Comparison of ENCODE assay signal across 11 mouse cellular contexts in the genomic region with DNA sequence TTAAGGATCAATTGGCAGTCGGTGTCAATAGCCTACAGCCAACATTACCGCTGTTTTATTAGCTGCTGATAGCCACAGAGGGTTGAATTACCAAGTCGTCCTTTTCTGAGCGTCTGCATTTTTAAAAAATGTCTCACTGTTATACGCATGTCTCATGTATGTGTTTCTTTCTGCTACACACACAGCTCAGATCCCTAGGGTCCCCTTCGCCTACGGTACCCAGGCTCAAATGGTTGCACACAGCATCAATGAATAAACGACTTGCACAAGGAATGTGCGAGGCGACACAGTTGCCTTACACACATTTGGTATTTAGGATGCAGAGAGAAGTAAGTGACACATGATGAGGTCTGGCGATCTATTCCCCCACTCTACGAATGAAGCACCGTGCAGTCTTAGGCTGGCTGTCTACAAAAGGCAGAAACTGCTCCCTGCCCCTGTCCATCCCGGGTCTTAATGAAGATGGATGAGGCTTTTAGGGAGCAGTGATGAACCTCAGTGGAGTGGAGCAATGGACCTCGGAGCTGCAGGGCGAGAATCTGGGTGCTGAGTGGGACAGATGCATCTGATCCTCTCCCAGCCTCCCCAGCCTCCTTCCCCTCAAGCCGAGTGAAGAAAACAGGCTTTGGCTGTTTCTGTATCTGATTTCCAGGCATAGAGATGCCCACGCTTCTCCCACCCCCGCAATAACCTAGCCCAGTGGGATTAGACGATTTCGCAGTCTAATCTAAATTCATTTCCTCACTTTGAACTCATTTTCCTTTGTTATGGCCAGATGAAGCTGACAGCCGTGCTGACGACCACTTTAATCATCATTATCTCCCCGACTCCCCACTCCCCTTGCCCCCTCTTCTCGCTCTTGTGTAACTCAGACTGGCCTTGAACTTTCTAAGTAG. TPM values are rescaled to one million over a fixed set of nuclear protein-coding genes. Genes with fewer than 3 reads are reported as not detected.
DNase-seq lines count a peak whose midpoint lies in the region; ATAC-seq lines count a peak whose summit lies in the region.
"Had no signal": no experiment of that assay in that cellular context is flagged by ENCODE, and none has a peak within 500 bp of the region (broad histone marks: within the 10 kb centered on the region; RNA-seq: fewer than 3 reads in every experiment).

No protein-coding gene starts in this region.

- no peak overlapping the region for H3K4me3 ChIP-seq in embryonic facial prominence, embryonic 15.5 days (replicated peaks)
- H3K4me3 ChIP-seq in forebrain, embryonic 16.5 days (replicated peaks; ENCODE audit: low read length), result no peak overlapping the region
- no peak overlapping the region for H3K4me3 ChIP-seq in midbrain, embryonic 13.5 days (replicated peaks)
- no peak overlapping the region for H3K4me3 ChIP-seq in liver, embryonic 11.5 days (ENCODE audit: low read depth, low read length)
- H3K4me3 ChIP-seq: embryonic facial prominence, embryonic 13.5 days; liver, embryonic 15.5 days had no signal

- peak; percentile 26 to 30 for DNase-seq in left cerebral cortex, postnatal 36 days (ENCODE audit: low spot score in 2 of 2)
- DNase-seq in left cerebral cortex, adult 11 months (ENCODE audit: low spot score), result no peak
- DNase-seq in liver, embryonic 11.5 days (ENCODE audit: low spot score), result no peak
- DNase-seq in heart, postnatal 36 days, result no peak
- DNase-seq: cerebellum, adult 11-12 months had no signal

- WGBS in embryonic facial prominence, embryonic 15.5 days, result 49% methylated on average over 25 of the region's 25 CpGs
- WGBS in forebrain, embryonic 16.5 days, result 50% methylated on average over 25 of the region's 25 CpGs
- WGBS in midbrain, embryonic 13.5 days, result 40% methylated on average over 25 of the region's 25 CpGs
- WGBS in liver, embryonic 11.5 days, result 61% methylated on average over 25 of the region's 25 CpGs

- no peaks in the 10 kb centered on the region for H3K27me3 ChIP-seq in embryonic facial prominence, embryonic 15.5 days
- no peaks in the 10 kb centered on the region for H3K27me3 ChIP-seq in forebrain, embryonic 16.5 days (replicated peaks; ENCODE audit: control insufficient read depth, insufficient read depth, low read length)
- H3K27me3 ChIP-seq in midbrain, embryonic 13.5 days, result 0 out of 2 replicates have a peak, but pooled peaks cover 12% of the 10 kb centered on the region
- no peaks in the 10 kb centered on the region for H3K27me3 ChIP-seq in liver, embryonic 11.5 days (replicated peaks; ENCODE audit: control insufficient read depth, insufficient read depth, low read length)
- H3K27me3 ChIP-seq: embryonic facial prominence, embryonic 13.5 days; liver, embryonic 15.5 days had no signal

- H3K4me2 ChIP-seq in embryonic facial prominence, embryonic 15.5 days (replicated peaks), result no peak overlapping the region
- no peak overlapping the region for H3K4me2 ChIP-seq in forebrain, embryonic 16.5 days (ENCODE audit: low read length)
- H3K4me2 ChIP-seq in midbrain, embryonic 13.5 days (replicated peaks), result peak overlapping the region; percentile 30
- H3K4me2 ChIP-seq in liver, embryonic 11.5 days, result no peak overlapping the region
- H3K4me2 ChIP-seq: embryonic facial prominence, embryonic 13.5 days; liver, embryonic 15.5 days had no signal

- H3K36me3 ChIP-seq in embryonic facial prominence, embryonic 15.5 days, result no peaks in the 10 kb centered on the region
- no peaks in the 10 kb centered on the region for H3K36me3 ChIP-seq in forebrain, embryonic 16.5 days (ENCODE audit: control insufficient read depth, insufficient read depth)
- H3K36me3 ChIP-seq in midbrain, embryonic 13.5 days, result no peaks in the 10 kb centered on the region
- no peaks in the 10 kb centered on the region for H3K36me3 ChIP-seq in liver, embryonic 11.5 days (ENCODE audit: control insufficient read depth, insufficient read depth, low read length)
- H3K36me3 ChIP-seq: embryonic facial prominence, embryonic 13.5 days; liver, embryonic 15.5 days had no signal

- no peak overlapping the region for H3K9ac ChIP-seq in embryonic facial prominence, embryonic 15.5 days
- H3K9ac ChIP-seq in forebrain, embryonic 16.5 days (replicated peaks; ENCODE audit: low read depth, low read length), result 0 out of 2 replicates have a peak overlapping the region, but pooled peaks have one; percentile 22
- no peak overlapping the region for H3K9ac ChIP-seq in midbrain, embryonic 13.5 days (replicated peaks)
- H3K9ac ChIP-seq in liver, embryonic 11.5 days (ENCODE audit: low read depth, low read length), result no peak overlapping the region
- H3K9ac ChIP-seq: embryonic facial prominence, embryonic 13.5 days; liver, embryonic 15.5 days had no signal

- H3K4me1 ChIP-seq in embryonic facial prominence, embryonic 15.5 days, result peaks cover 21% of the 10 kb centered on the region
- H3K4me1 ChIP-seq in forebrain, embryonic 16.5 days (replicated peaks; ENCODE audit: control insufficient read depth, insufficient read depth, low read length), result peaks cover 24% of the 10 kb centered on the region
- peaks cover 53% of the 10 kb centered on the region for H3K4me1 ChIP-seq in midbrain, embryonic 13.5 days (replicated peaks)
- peaks cover 12% of the 10 kb centered on the region for H3K4me1 ChIP-seq in liver, embryonic 11.5 days (replicated peaks; ENCODE audit: control insufficient read depth, insufficient read depth, low read length)

- intact Hi-C loops in left cerebral cortex, postnatal 36 days (cut with DNase I), result no loop called here
- intact Hi-C loops in heart, postnatal 36 days (cut with DNase I), result no loop called here

- 0 out of 2 replicates have a peak overlapping the region, but pooled peaks have one; percentile 11 for H3K27ac ChIP-seq in embryonic facial prominence, embryonic 15.5 days (replicated peaks)
- no peak overlapping the region for H3K27ac ChIP-seq in forebrain, embryonic 16.5 days (ENCODE audit: low read length)
- peak overlapping the region; percentile 52; the same call in 1 of the 2 replicates for H3K27ac ChIP-seq in midbrain, embryonic 13.5 days
- H3K27ac ChIP-seq in liver, embryonic 11.5 days (ENCODE audit: low read depth, low read length), result no peak overlapping the region
- H3K27ac ChIP-seq: embryonic facial prominence, embryonic 13.5 days; liver, embryonic 15.5 days had no signal

- ATAC-seq in embryonic facial prominence, embryonic 15.5 days (ENCODE audit: insufficient number of reproducible peaks, low FRiP score, low TSS enrichment, low read depth), result no peak
- no peak for ATAC-seq in forebrain, embryonic 16.5 days
- ATAC-seq in midbrain, embryonic 13.5 days, result peak; percentile 49
- ATAC-seq in liver, embryonic 11.5 days (replicated peaks; ENCODE audit: low FRiP score), result no peak

- no peaks in the 10 kb centered on the region for H3K9me3 ChIP-seq in embryonic facial prominence, embryonic 15.5 days (replicated peaks)
- no peaks in the 10 kb centered on the region for H3K9me3 ChIP-seq in forebrain, embryonic 16.5 days (ENCODE audit: control insufficient read depth, low read length)
- no peaks in the 10 kb centered on the region for H3K9me3 ChIP-seq in midbrain, embryonic 13.5 days
- H3K9me3 ChIP-seq in liver, embryonic 11.5 days (ENCODE audit: control insufficient read depth, low read length), result no peaks in the 10 kb centered on the region
- H3K9me3 ChIP-seq: embryonic facial prominence, embryonic 13.5 days; liver, embryonic 15.5 days had no signal

RNA-seq across cellular contexts. Expression of a gene that starts 48.7 kb away (rescaled TPM):
- total RNA-seq in left cerebral cortex, postnatal 36 days (2021), result not detected
- polyA plus RNA-seq in embryonic facial prominence, embryonic 15.5 days (2015; fragmentation: Nextera tagmentation; extraction: Ambion mirVana), result 4.4 and 6.2 TPM in 2 replicates
- 0.37 and 0.98 TPM in 2 replicates for polyA plus RNA-seq in forebrain, embryonic 16.5 days (2015; fragmentation: Nextera tagmentation; extraction: Ambion mirVana)
- 0.82 and 0.86 TPM in 2 replicates for polyA plus RNA-seq in midbrain, embryonic 13.5 days (2015; fragmentation: Nextera tagmentation; extraction: Ambion mirVana)
- polyA plus RNA-seq in liver, embryonic 11.5 days (2014; fragmentation: Nextera tagmentation; extraction: Ambion mirVana), result 1.7 and 2.0 TPM in 2 replicates
- under 1 TPM in 1 of 2 experiments, not detected in 1; 0.22 TPM for total RNA-seq in heart, postnatal 36 days (2021)
- total RNA-seq: granulocyte monocyte progenitor cell, adult 5-6 weeks had no signal

RNA-seq across cellular contexts. Expression of a gene that starts 57.2 kb away (rescaled TPM):
- 10 to 100 TPM; 63.0 to 67.5 TPM for total RNA-seq in left cerebral cortex, postnatal 36 days (2021)
- polyA plus RNA-seq in embryonic facial prominence, embryonic 15.5 days (2015; fragmentation: Nextera tagmentation; extraction: Ambion mirVana), result 844 and 852 TPM in 2 replicates
- 554 and 700 TPM in 2 replicates for polyA plus RNA-seq in forebrain, embryonic 16.5 days (2015; fragmentation: Nextera tagmentation; extraction: Ambion mirVana)
- 703 and 728 TPM in 2 replicates for polyA plus RNA-seq in midbrain, embryonic 13.5 days (2015; fragmentation: Nextera tagmentation; extraction: Ambion mirVana)
- polyA plus RNA-seq in liver, embryonic 11.5 days (2014; fragmentation: Nextera tagmentation; extraction: Ambion mirVana), result 294 and 295 TPM in 2 replicates
- 10 to 100 TPM; 42.1 to 43.8 TPM for total RNA-seq in heart, postnatal 36 days (2021)

Comparison
In these comparisons a context has a peak if more than half of its experiments do, and no peak if none do; other contexts are left out.
1. DNase-seq: peak in left cerebral cortex, postnatal 36 days (2 of 2); none in left cerebral cortex, adult 11 months (single experiment), liver, embryonic 11.5 days (single experiment) and heart, postnatal 36 days (0 of 2).
2. H3K27ac ChIP-seq: peak in embryonic facial prominence, embryonic 15.5 days (single experiment) and midbrain, embryonic 13.5 days (single experiment); none in forebrain, embryonic 16.5 days (single experiment) and liver, embryonic 11.5 days (single experiment).